Mouse (Mus musculus) limb, embryonic 14.5 days (tissue): Measurements from ENCODE around the gene Syde1. TPM values are rescaled to one million over a fixed set of nuclear protein-coding genes. Genes with fewer than 3 reads are reported as not detected.

ENCODE experiments used
- ATAC-seq: fragments of 200-750 bp; cut with Nextera tagmentation; 2 replicates; pipeline ENCODE4 v1.8.0; 2017; ENCODE audit warnings: low read depth, moderate number of reproducible peaks, moderate TSS enrichment; ENCODE audit not compliant: low FRiP score
- DNase-seq: peaks from one replicate; pipeline ENCODE4 v3.0.0-alpha.2; 2015; ENCODE audit warnings: low spot score
- H3K27ac ChIP-seq: fragments of 300-500 bp; sonication (generic); replicated peaks from 2 replicates; pipeline ENCODE4 v1.5.1; 2014; ENCODE audit warnings: low read depth, mild to moderate bottlenecking, low read length, moderate library complexity, mixed read lengths
- H3K27me3 ChIP-seq: fragments of 300-500 bp; sonication (generic); 2 replicates; pipeline ENCODE4 v1.6.1; 2014; ENCODE audit warnings: low read length, mixed read lengths; ENCODE audit not compliant: control insufficient read depth, insufficient read depth
- H3K36me3 ChIP-seq: fragments of 300-500 bp; sonication (generic); 2 replicates; pipeline ENCODE4 v1.6.1; 2014; ENCODE audit warnings: mild to moderate bottlenecking, low read length, moderate library complexity, mixed read lengths; ENCODE audit not compliant: control insufficient read depth, insufficient read depth
- H3K4me1 ChIP-seq: fragments of 300-500 bp; sonication (generic); 2 replicates; pipeline ENCODE4 v1.6.1; 2014; ENCODE audit warnings: antibody characterized with exemption, low read length, mixed read lengths; ENCODE audit not compliant: control insufficient read depth, insufficient read depth
- H3K4me2 ChIP-seq: fragments of 300-500 bp; sonication (generic); replicated peaks from 2 replicates; pipeline ENCODE4 v1.6.1; 2014; ENCODE audit warnings: low read depth, mild to moderate bottlenecking, low read length, moderate library complexity; ENCODE audit not compliant: severe bottlenecking
- H3K4me3 ChIP-seq: fragments of 300-500 bp; sonication (generic); replicated peaks from 2 replicates; pipeline ENCODE4 v1.5.1; 2014; ENCODE audit warnings: low read length
- H3K9ac ChIP-seq: fragments of 300-500 bp; sonication (generic); 2 replicates; pipeline ENCODE4 v1.6.1; 2014; ENCODE audit warnings: mild to moderate bottlenecking, low read depth, low read length, moderate library complexity; ENCODE audit not compliant: severe bottlenecking
- H3K9me3 ChIP-seq: fragments of 300-500 bp; sonication (generic); 2 replicates; pipeline ENCODE4 v1.6.1; 2016; ENCODE audit warnings: low read length; ENCODE audit not compliant: control insufficient read depth
- POLR2A ChIP-seq: fragments of 200-500 bp; IDR thresholded peaks from 2 replicates; pipeline ENCODE4 v1.8.0; 2012; ENCODE audit warnings: inconsistent platforms, mild to moderate bottlenecking, moderate library complexity, borderline replicate concordance; ENCODE audit not compliant: insufficient read depth, insufficient read length; ENCODE audit errors: extremely low read depth
- WGBS: fragments of 180-500 bp; shearing (Covaris S2); extraction: QIAGEN DNeasy Blood & Tissue Kit; methylation state at CpG from one replicate; pipeline ENCODE4 v1.1.7; 2014; 5-methylcytosine and 5-hydroxymethylcytosine counted together
- polyA plus RNA-seq, 2 experiments: library from polyadenylated mRNA; depleted of rRNA in 1 of 2; stranded (reverse) in 1 of 2; unstranded in 1 of 2; fragments of >200 nt; fragmentation: Nextera tagmentation in 1 of 2; extraction: Ambion mirVana in 1 of 2; gene quantifications; 2 replicates each; pipeline versions ENCODE4 v1.2.1 to v1.2.3; 2012 to 2014

Syde1 gene
- polyA plus RNA-seq, 2 experiments = 24.4 to 49.2 TPM

GRCm38 (mm10) chr10:78592856-78593379, 1.2 kb upstream of the Syde1 start:
- WGBS = 85% methylated on average over 4 of the region's 4 CpGs
- Histone ChIP-seq H3K4me1 (peaks cover 12% of the 10 kb centered on the region), H3K27me3 (no peaks in the 10 kb centered on the region), H3K9ac (no peak overlapping the region), H3K9me3 (no peaks in the 10 kb centered on the region), H3K4me2 (no peak overlapping the region), H3K36me3 (peaks cover 19% of the 10 kb centered on the region), H3K4me3 (no peak overlapping the region), H3K27ac (no peak overlapping the region)
- ATAC-seq (no peak), DNase-seq (no peak)
- TF ChIP-seq POLR2A = no peak

GRCm38 (mm10) chr10:78590744-78591143, 1.0 kb downstream of the Syde1 start:
- no peaks in the 10 kb centered on the region for H3K27me3 ChIP-seq
- ATAC-seq (no peak), DNase-seq (no peak)
- no peaks in the 10 kb centered on the region for H3K9me3 ChIP-seq
- TF ChIP-seq POLR2A = no peak
- H3K4me2 ChIP-seq = peak overlapping the region; percentile 74
- H3K4me3 ChIP-seq = peak overlapping the region; percentile 55
- H3K36me3 ChIP-seq = peaks cover 39% of the 10 kb centered on the region
- peaks cover 12% of the 10 kb centered on the region for H3K4me1 ChIP-seq
- peak overlapping the region; percentile 77 for H3K9ac ChIP-seq
- WGBS = 28% methylated on average over 9 of the region's 9 CpGs
- peak overlapping the region; percentile 84 for H3K27ac ChIP-seq

GRCm38 (mm10) chr10:78589901-78590300, 1.9 kb downstream of the Syde1 start:
- WGBS = 91% methylated on average over 8 of the region's 8 CpGs

GRCm38 (mm10) chr10:78589291-78589690, 2.5 kb downstream of the Syde1 start:
- 95% methylated on average over 18 of the region's 18 CpGs for WGBS
- DNase-seq (no peak), ATAC-seq (no peak)
- Histone ChIP-seq H3K36me3 (peaks cover 54% of the 10 kb centered on the region), H3K9me3 (no peaks in the 10 kb centered on the region), H3K27ac (no peak overlapping the region), H3K27me3 (no peaks in the 10 kb centered on the region), H3K9ac (no peak overlapping the region), H3K4me2 (no peak overlapping the region), H3K4me3 (no peak overlapping the region), H3K4me1 (peaks cover 12% of the 10 kb centered on the region)
- TF ChIP-seq POLR2A = no peak

More at GRCm38 (mm10) chr10:78589901-78590300, 1.9 kb downstream of the Syde1 start:
- peaks cover 12% of the 10 kb centered on the region for H3K4me1 ChIP-seq
- no peak overlapping the region for H3K9ac ChIP-seq
- no peak overlapping the region for H3K27ac ChIP-seq
- no peak for DNase-seq
- H3K36me3 ChIP-seq = peaks cover 48% of the 10 kb centered on the region
- no peaks in the 10 kb centered on the region for H3K9me3 ChIP-seq
- ATAC-seq = no peak
- no peaks in the 10 kb centered on the region for H3K27me3 ChIP-seq
- TF ChIP-seq POLR2A = no peak
- no peak overlapping the region for H3K4me2 ChIP-seq
- H3K4me3 ChIP-seq = peak overlapping the region; percentile 55; the same call in 1 of the 2 replicates

- 96% methylated on average over 13 of the region's 13 CpGs for WGBS
- peaks cover 71% of the 10 kb centered on the region for H3K36me3 ChIP-seq
- ATAC-seq = no peak
- H3K9ac ChIP-seq = no peak overlapping the region
- no peak for DNase-seq
- H3K4me3 ChIP-seq = no peak overlapping the region
- no peak overlapping the region for H3K4me2 ChIP-seq
- no peaks in the 10 kb centered on the region for H3K9me3 ChIP-seq
- no peaks in the 10 kb centered on the region for H3K27me3 ChIP-seq
- TF ChIP-seq POLR2A = no peak
- H3K27ac ChIP-seq = no peak overlapping the region
- peaks cover 8% of the 10 kb centered on the region for H3K4me1 ChIP-seq
These were observed 5.7 kb downstream of the Syde1 start for GRCm38 (mm10) chr10:78586026-78586425.
